Mouse (Mus musculus): ENCODE results near the gene Spg20.

DNA sequence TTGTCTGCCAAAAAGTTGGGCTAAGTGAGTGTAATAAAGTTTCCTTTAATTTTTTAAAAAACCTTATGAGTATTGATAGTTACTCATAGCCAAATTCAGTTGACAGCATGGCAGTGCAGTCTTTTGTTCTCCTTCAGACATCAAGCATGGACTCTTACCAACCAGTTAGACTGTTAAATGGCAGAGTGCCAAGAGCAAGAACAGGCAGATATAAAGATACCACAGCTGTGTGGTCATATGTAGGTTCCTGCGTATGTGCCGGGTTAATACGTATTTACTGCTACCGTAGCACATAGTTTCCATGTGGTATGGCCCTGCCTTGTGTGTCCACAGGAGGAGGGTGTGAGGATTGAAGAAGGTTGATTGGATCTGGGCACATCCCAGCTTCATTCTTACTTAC, 11.2 kb downstream of the Spg20 start:
- no peak for TF ChIP-seq POLR2A (IDR thresholded peaks at IDR 0.05; ENCODE audit: control insufficient read depth, extremely low read depth, insufficient read depth, low read length, poor library complexity)
- TF ChIP-seq CTCF (IDR thresholded peaks at IDR 0.05; ENCODE audit: borderline replicate concordance, control insufficient read depth, extremely low read depth, insufficient read depth, low read length, poor library complexity) = no peak

Measured in thymus, adult 2 months (tissue).